Mouse (Mus musculus) heart, embryonic 13.5 days (tissue): ENCODE measurements around the gene Desi1. TPM values are rescaled to one million over a fixed set of nuclear protein-coding genes. Genes with fewer than 3 reads are reported as not detected.
"Not testable (repeated sequence)": the region's sequence is repeated elsewhere in the genome, so short reads cannot be mapped to it uniquely, and the experiment has no call there.

Source experiments
- ATAC-seq: fragments of 200-750 bp; cut with Nextera tagmentation; 2 replicates; pipeline ENCODE4 v1.8.0; 2017; ENCODE audit warnings: moderate TSS enrichment; ENCODE audit not compliant: insufficient number of reproducible peaks, low FRiP score, low TSS enrichment; ENCODE audit errors: extremely low read depth
- H3K27ac ChIP-seq: fragments of 300-500 bp; sonication (generic); replicated peaks from 2 replicates; pipeline ENCODE4 v1.5.1; 2015; ENCODE audit warnings: moderate library complexity, mild to moderate bottlenecking, inconsistent platforms
- H3K27me3 ChIP-seq: fragments of 300-500 bp; sonication (generic); replicated peaks from 2 replicates; pipeline ENCODE4 v1.6.1; 2015; ENCODE audit warnings: mild to moderate bottlenecking, inconsistent platforms
- H3K36me3 ChIP-seq: fragments of 300-500 bp; sonication (generic); 2 replicates; pipeline ENCODE4 v1.6.1; 2015; ENCODE audit warnings: mild to moderate bottlenecking, inconsistent platforms
- H3K4me1 ChIP-seq: fragments of 300-500 bp; sonication (generic); 2 replicates; pipeline ENCODE4 v1.6.1; 2015; ENCODE audit warnings: inconsistent platforms
- H3K4me2 ChIP-seq: fragments of 300-500 bp; sonication (generic); 2 replicates; pipeline ENCODE4 v1.6.1; 2015; ENCODE audit warnings: inconsistent platforms, mild to moderate bottlenecking, moderate library complexity
- H3K4me3 ChIP-seq: fragments of 300-500 bp; sonication (generic); 2 replicates; pipeline ENCODE4 v1.5.1; 2015; ENCODE audit warnings: moderate library complexity, mild to moderate bottlenecking, inconsistent platforms
- H3K9ac ChIP-seq: fragments of 300-500 bp; sonication (generic); 2 replicates; pipeline ENCODE4 v1.6.1; 2015; ENCODE audit warnings: inconsistent platforms, mild to moderate bottlenecking, moderate library complexity
- H3K9me3 ChIP-seq: fragments of 300-500 bp; sonication (generic); 2 replicates; pipeline ENCODE4 v1.6.1; 2016; ENCODE audit warnings: inconsistent platforms
- WGBS: fragments of 180-500 bp; shearing (Covaris S2); methylation state at CpG from one replicate; pipeline ENCODE4 v1.1.7; 2015; ENCODE audit warnings: mixed read lengths; 5-methylcytosine and 5-hydroxymethylcytosine counted together
- polyA plus RNA-seq: library from polyadenylated mRNA; unstranded; fragments of >200 nt; fragmentation: Nextera tagmentation; extraction: Ambion mirVana; gene quantifications from 2 replicates; pipeline ENCODE4 v1.2.1, GENCODE M21; 2015

Gene Desi1
- polyA plus RNA-seq, 1 experiment from 2014 or later: 19.1 TPM

DNA sequence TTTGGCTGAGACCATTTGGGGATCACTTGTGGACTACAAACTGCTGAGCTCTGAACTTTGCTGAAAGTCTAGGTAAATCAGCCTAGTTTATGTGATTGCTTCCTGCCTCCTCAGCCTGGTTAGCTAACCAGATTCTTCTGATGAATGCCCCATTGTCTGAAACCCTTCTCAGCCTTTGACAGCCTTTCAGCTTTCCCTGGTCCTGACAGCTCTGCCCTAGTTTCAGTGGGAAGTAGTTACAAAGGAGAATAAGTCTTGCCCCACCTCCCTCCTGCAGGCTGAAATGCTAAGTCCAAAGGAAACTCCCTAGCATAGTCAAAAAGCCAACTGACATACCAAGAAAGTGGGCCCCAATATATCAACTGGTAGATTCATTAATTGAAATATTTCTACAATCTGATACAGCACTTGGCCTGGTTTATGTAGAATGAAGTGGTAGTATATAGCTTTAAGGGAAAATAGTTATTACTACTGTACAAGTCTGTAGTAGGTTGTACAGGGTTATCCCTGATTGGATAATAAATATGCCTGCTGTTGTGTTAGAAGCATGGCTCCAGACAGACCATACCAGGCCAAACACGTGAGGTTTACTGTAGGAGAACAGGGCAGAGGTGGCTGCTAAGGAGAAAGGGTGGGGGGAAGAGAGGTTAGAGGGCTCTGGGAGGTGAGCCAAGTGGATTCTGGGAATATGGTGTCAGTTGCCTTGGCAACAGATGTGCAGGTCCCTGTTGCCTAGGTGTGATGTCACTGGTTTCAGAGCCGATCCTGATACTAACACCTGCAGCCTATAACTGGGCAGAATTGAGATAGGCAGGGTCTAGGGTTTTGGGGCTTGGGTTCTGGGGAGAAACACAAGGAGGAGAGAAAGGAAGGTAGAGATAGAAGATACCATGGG is 48.1 kb downstream of the Desi1 start:
- WGBS: 58% methylated on average over 2 of the region's 2 CpGs
- Histone ChIP-seq H3K4me1 (peaks cover 14% of the 10 kb centered on the region), H3K36me3 (no peaks in the 10 kb centered on the region), H3K9ac (no peak overlapping the region), H3K4me2 (no peak overlapping the region), H3K27me3 (no peaks in the 10 kb centered on the region), H3K27ac (no peak overlapping the region), H3K4me3 (no peak overlapping the region), H3K9me3 (no peaks in the 10 kb centered on the region)
- ATAC-seq: no peak

DNA sequence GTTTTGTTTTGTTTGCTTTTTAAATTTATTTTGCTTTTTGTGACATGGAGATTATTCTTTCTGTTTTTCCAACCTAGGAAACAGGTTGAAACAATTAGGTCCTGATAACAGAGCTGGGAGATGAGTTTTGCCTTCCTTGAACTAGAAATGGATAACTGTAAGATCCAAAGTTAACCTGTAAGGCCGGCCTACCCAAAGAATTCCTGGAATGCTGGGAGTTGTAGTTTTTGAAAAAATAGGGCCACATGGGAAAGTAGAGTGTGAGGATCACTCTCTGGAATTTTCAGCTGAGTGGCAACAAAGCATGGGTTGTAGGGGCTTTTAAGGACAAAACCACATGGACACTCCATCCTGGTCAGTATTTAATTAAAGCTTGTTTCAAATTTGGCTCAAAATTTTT is 51.5 kb downstream of the Desi1 start:
- Histone ChIP-seq H3K27me3 (no peaks in the 10 kb centered on the region), H3K9ac (no peak overlapping the region), H3K27ac (no peak overlapping the region), H3K4me2 (no peak overlapping the region), H3K4me3 (no peak overlapping the region), H3K4me1 (no peaks in the 10 kb centered on the region), H3K36me3 (no peaks in the 10 kb centered on the region), H3K9me3 (no peaks in the 10 kb centered on the region)
- no peak for ATAC-seq
- WGBS: 40% methylated on average over 1 of the region's 1 CpGs

DNA sequence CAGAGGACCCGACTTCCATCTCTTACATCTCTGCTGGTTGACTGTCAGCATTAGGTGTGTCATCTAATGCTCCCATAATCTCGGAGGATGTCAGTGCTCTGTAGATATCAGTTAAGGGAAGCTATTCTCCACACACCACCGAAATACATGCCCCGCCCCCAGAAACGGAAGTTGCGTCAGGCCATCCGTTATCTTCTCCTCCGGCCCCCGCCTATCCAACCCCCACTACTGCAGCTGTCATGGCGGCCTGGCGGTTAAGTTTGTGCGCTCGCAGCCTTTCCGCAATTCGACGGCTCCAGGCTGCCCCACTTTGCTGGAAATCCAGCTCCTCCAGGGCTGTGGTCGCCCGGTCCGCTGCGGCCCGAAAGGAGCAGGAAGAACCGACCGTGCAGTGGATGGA is 53.3 kb downstream of the Desi1 start, which contains the start of gene 1700029P11Rik:
Gene 1700029P11Rik, plus strand, starts transcription at position 220 of the 400 bp plus-strand sequence.
- H3K9me3 ChIP-seq: no peaks in the 10 kb centered on the region
- 90% methylated on average over 23 of the region's 23 CpGs for WGBS

DNA sequence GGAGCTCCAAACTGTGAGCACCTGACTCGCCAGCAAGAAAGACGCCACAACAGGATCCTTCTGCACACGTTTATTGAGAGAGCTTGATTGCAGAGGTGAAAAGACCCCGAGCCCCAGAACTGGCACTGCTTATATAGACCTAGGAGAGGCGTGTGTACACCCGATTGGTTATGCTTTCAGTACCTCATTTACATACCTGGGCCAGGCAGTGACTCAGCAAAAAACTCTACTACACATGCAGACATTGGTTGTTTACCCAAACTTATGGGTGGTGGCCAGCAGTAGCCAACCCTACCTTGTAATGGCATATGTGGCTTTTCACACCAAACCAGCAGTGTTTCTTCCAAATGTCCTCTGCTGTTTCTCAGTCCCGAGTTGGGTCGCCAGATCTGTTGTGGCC is 58.5 kb downstream of the Desi1 start:
- not testable (repeated sequence) for H3K9me3 ChIP-seq, H3K36me3 ChIP-seq, H3K4me3 ChIP-seq, ATAC-seq, H3K9ac ChIP-seq, H3K27me3 ChIP-seq, H3K4me1 ChIP-seq, H3K4me2 ChIP-seq, H3K27ac ChIP-seq
- 90% methylated on average over 8 of the region's 8 CpGs for WGBS

More for the DNA sequence above, 53.3 kb downstream of the Desi1 start, which contains the start of gene 1700029P11Rik:
- Histone ChIP-seq H3K27ac (no peak within 1 kb of the TSS), H3K4me1 (no peaks in the 10 kb centered on the region), H3K4me3 (no peak within 1 kb of the TSS), H3K27me3 (no peaks in the 10 kb centered on the region), H3K36me3 (no peaks in the 10 kb centered on the region), H3K4me2 (no peak within 1 kb of the TSS), H3K9ac (no peak within 1 kb of the TSS)
- ATAC-seq: no peak

DNA sequence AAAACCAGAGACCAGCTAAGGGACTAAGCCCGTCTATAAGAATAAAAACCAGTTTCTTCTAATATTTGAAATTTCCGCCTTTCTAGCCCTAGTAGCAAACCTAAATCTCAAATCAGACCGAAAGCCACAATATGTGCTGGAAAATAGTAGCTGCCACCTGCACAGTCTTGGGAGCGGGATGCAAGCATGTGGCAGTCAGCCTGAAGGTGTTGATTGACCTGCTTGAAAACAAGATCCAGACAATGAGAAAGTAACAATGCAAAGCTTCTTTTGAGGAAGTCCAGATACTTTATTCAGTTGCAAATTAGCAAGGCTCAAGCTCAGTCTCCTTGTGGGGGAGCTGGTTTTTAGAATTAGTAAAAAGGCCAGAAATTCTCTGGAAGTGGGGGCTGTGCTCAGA is 63.2 kb downstream of the Desi1 start:
- not testable (repeated sequence) for H3K4me3 ChIP-seq, H3K27me3 ChIP-seq, H3K4me2 ChIP-seq, H3K9ac ChIP-seq, H3K36me3 ChIP-seq, H3K27ac ChIP-seq, ATAC-seq, H3K9me3 ChIP-seq, H3K4me1 ChIP-seq
- 84% methylated on average over 4 of the region's 4 CpGs for WGBS

DNA sequence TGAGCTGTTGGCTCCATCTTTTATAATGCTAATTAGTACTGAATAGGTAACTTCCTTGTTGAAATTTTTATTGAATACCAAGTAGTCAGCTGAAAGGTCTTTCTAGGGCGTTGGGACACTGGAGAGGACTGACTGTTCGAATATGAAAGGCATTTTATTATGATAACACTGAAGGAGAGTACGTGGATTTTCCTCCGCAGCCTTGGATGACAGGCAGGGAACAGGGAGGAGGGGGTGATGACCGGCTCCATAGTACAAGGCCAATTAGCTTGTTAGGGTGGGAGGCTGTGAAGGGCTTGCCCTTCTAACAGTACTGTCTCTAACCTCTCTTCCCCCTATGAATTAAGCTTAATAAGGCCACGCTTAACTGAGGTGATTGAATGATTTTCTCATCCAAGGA is 64.0 kb downstream of the Desi1 start:
- not testable (repeated sequence) for H3K4me3 ChIP-seq, H3K9ac ChIP-seq, H3K27me3 ChIP-seq, H3K9me3 ChIP-seq, H3K27ac ChIP-seq, H3K36me3 ChIP-seq, ATAC-seq, H3K4me2 ChIP-seq, H3K4me1 ChIP-seq
- WGBS: 63% methylated on average over 6 of the region's 6 CpGs

DNA sequence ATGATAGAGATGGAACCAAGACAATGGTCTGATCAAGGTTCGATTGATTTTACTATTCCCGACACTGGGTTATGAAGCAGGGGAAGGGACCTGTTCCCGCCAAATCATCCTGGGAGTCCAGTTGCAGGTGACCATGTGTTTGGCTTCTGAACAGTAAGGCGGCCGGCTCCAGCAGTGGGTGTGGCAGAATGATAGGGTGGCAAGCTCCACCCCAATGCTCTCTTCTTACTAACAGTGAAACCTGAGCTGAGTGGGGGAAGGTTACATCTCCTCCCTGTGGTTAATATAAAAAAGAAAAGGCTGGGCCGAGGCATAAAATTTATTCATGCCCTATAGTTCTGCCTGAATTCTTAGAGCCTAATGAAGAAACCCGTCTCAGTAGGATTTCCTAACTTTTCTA is 64.5 kb downstream of the Desi1 start:
- ATAC-seq: no peak
- Histone ChIP-seq H3K4me1 (0 out of 2 replicates have a peak, but pooled peaks cover 8% of the 10 kb centered on the region), H3K36me3 (no peaks in the 10 kb centered on the region), H3K27ac (no peak overlapping the region), H3K9me3 (peaks cover 5% of the 10 kb centered on the region; the same call in 1 of the 2 replicates), H3K9ac (no peak overlapping the region), H3K27me3 (no peaks in the 10 kb centered on the region), H3K4me2 (no peak overlapping the region), H3K4me3 (no peak overlapping the region)
- WGBS: 58% methylated on average over 7 of the region's 7 CpGs

DNA sequence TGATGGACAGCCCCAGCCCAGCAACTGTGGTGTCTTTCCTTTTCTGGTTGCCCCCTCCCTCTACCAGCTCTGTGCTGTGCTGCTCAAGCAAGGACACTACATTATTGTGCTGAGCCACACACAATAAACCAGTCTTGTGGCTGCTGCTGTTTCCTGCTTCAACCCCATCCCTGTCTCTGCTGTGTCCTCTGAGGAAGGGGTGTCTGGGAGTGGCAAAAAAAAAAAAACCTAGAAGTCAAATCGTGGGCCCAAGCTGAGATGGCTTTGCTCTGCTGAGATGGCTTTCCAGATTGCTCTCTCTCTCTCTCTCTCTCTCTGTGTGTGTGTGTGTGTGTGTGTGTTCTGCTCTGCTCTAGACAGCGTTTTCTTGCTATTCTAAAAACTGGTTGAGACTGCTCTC is 65.2 kb downstream of the Desi1 start:
- no peaks in the 10 kb centered on the region for H3K27me3 ChIP-seq
- no peak overlapping the region for H3K4me2 ChIP-seq
- peaks cover 5% of the 10 kb centered on the region; the same call in 1 of the 2 replicates for H3K9me3 ChIP-seq
- no peak overlapping the region; the same call in 1 of the 2 replicates for H3K9ac ChIP-seq
- H3K36me3 ChIP-seq: no peaks in the 10 kb centered on the region
- H3K4me3 ChIP-seq: no peak overlapping the region
- ATAC-seq: no peak
- H3K27ac ChIP-seq: no peak overlapping the region
- 43% methylated on average over 2 of the region's 2 CpGs for WGBS
- H3K4me1 ChIP-seq: 0 out of 2 replicates have a peak, but pooled peaks cover 8% of the 10 kb centered on the region

DNA sequence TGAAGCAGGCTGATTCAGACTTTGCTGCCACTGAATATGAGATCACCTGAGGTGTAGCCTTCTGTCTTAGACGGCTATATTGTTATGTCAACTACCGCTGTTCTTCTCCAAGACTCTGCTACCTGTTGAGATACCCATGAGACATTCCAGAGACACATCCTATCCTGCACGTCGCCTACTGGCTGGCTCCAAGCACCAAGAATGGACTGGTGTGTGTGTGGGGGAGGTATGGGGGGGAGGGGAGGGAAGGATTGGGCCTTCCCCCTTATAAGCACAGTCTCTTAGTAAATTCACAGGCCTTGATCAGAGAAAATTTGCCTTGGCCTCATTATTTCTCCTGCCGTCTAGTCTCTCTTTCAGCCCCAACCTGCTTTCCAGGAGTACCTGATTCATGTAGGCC is 65.8 kb downstream of the Desi1 start:
- H3K9ac ChIP-seq: no peak overlapping the region
- H3K4me3 ChIP-seq: no peak overlapping the region
- H3K4me1 ChIP-seq: 0 out of 2 replicates have a peak, but pooled peaks cover 8% of the 10 kb centered on the region
- 83% methylated on average over 5 of the region's 5 CpGs for WGBS
- no peak for ATAC-seq
- peaks cover 5% of the 10 kb centered on the region; the same call in 1 of the 2 replicates for H3K9me3 ChIP-seq
- H3K27me3 ChIP-seq: no peaks in the 10 kb centered on the region
- no peak overlapping the region for H3K27ac ChIP-seq
- H3K36me3 ChIP-seq: no peaks in the 10 kb centered on the region
- no peak overlapping the region for H3K4me2 ChIP-seq

DNA sequence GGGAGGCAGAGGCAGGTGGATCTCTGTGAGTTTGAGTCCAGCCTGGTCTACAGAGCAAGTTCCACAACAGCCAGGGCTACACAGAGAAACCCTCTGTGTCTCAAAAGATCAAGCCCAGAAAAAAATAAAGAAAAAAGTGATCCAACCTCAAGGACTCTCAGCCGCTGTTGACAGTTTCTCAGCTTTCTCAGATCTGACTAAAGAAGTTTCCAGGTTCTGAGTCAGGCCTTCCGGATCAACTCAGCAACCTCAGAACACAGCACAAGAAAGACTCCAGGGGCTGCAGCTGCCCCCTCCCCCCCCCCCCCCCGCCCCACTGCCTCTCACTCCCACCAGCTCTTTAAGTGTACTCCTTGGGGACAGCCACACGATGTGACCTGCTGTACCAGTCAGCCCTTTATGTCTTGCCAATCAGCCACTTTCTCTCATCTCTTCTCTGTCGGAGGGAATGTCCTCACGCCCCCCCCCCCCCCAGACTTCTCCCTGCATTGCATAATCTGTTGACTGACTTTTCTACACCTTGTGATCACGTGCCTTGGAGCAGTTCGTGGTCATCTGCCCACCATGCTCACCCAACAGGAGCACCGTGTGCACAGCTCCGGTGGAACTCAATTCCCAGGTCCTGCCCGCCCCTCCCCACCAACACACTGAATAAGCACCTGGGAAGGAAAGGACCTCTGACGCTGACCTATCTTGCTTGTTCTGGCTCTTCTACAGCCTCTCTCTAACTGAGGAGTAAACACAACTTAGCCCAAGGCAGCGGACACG is 67.4 kb downstream of the Desi1 start:
- no peak overlapping the region for H3K4me3 ChIP-seq
- H3K9ac ChIP-seq: no peak overlapping the region
- 74% methylated on average over 13 of the region's 14 CpGs for WGBS
- no peak overlapping the region for H3K4me2 ChIP-seq
- no peak for ATAC-seq
- H3K36me3 ChIP-seq: no peaks in the 10 kb centered on the region
- H3K4me1 ChIP-seq: 0 out of 2 replicates have a peak, but pooled peaks cover 8% of the 10 kb centered on the region
- no peaks in the 10 kb centered on the region for H3K9me3 ChIP-seq
- no peak overlapping the region for H3K27ac ChIP-seq
- H3K27me3 ChIP-seq: no peaks in the 10 kb centered on the region

DNA sequence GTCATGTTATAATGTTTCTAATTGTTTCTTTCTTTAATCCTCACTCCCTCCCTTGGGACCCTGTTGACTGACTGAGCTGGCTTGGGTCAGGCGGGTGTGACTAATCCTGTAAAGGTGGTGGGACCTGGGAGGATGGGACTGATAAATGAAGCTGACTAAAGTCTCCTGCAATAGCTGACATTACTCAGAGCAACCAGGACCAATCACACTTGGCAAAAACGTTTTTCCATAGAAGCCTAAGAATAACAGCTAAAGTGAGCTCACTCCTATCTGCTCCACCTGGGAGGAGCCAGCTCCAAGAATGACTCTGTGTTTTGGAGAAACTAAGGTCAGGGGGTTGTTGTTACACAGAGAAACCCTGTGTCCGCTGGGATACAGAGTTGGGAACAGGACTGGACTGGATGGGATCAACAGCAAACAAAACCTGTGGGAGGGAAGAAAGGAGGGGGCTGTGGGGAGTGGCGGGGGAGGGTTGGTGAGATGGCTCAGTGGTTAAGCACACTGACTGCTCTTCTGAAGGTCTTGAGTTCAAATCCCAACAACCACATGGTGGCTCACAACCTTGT is 68.6 kb downstream of the Desi1 start:
- Histone ChIP-seq H3K27ac (no peak overlapping the region), H3K4me2 (no peak overlapping the region), H3K36me3 (no peaks in the 10 kb centered on the region), H3K27me3 (no peaks in the 10 kb centered on the region), H3K4me1 (0 out of 2 replicates have a peak, but pooled peaks cover 11% of the 10 kb centered on the region), H3K4me3 (no peak overlapping the region), H3K9ac (no peak overlapping the region), H3K9me3 (no peaks in the 10 kb centered on the region)
- 55% methylated on average over 4 of the region's 4 CpGs for WGBS
- no peak for ATAC-seq
